Mouse (Mus musculus): ENCODE results near the gene Usp43. TPM values are rescaled to one million over a fixed set of nuclear protein-coding genes. Genes with fewer than 3 reads are reported as not detected.

Gene Usp43
- not detected for polyA plus RNA-seq (2017; shearing (Covaris generic))

GRCm38 (mm10) chr11:67921827-67922754 lies at the start of gene Usp43:
TSS of gene Usp43 (minus strand) at chr11:67922153.
- ATAC-seq: no peak

DNA sequence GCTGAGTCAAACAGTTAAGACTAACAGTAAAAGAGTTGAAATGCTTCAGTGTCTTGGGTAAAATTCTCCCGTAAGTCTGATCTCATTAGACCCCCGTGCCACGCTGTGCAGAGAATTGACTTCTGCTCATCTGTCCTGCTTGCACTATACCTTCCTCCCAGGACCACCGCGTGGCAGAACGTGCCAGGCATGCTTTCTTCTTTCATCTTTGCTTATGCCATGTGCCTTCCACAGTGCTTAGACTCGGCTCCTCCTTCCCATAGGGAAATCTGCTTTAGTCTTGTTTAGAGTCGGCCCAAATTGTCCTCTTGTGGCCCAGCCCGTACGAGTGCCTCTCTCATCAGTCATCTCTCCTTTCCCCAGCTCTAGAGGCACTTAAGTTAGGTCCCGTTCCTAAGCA lies 45.9 kb upstream of the Usp43 start:
- ATAC-seq: no peak

GRCm38 (mm10) chr11:67965905-67966878 lies 44.2 kb upstream of the Usp43 start, which contains the start of gene Stx8:
TSS of gene Stx8 (plus strand) at chr11:67966193.
- ATAC-seq: peak; percentile 92

- peak; percentile 63 for ATAC-seq
Observed at GRCm38 (mm10) chr11:67965242-67965883, 43.4 kb upstream of the Usp43 start, which contains the start of gene Cfap52. TSS of gene Cfap52 (minus strand) at chr11:67965651.

GRCm38 (mm10) chr11:67964110-67964509 lies 42.2 kb upstream of the Usp43 start:
- ATAC-seq: no peak

- no peak for ATAC-seq
Observed at GRCm38 (mm10) chr11:67954413-67954812, 32.5 kb upstream of the Usp43 start.

DNA sequence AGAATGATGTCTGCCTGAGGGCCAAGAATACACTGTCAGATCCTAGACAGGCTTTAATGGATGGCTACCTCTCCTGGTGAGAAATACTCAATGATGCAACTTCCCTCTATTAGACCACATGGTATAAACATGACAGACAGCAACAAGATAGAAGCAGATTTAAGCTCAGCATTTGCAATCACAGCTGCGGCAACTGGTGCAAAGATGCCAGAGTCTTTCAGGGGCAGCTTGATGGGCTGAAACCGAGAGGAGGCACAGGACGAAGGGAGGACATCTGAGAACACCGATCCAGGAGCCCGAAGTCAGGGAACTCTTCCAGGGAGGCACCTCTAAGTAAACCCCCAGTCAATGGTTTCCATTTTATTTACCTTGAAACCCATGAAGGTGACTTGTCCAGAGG lies 31.7 kb upstream of the Usp43 start:
- ATAC-seq: no peak

GRCm38 (mm10) chr11:67949475-67949874 lies 27.5 kb upstream of the Usp43 start:
- no peak for ATAC-seq

DNA sequence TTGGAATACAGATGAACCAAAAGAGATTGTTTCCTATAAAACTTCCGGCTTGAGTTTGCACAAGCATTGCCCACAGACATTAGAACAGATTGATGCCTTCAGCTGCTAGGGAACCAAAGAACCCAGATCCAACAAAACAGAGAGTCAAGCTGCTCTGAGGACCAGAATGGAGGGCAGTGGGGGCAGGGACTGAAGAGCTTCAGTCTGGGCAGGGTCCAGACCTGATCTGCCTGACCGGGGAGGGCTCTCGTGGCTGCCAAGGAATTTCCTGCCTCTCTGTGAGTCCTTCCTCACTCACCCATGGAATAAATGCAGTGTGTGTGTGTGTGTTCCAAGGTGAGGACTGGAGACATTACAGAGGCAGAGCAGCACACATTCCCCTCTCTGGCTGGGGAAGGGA lies 26.3 kb upstream of the Usp43 start:
- no peak for ATAC-seq

DNA sequence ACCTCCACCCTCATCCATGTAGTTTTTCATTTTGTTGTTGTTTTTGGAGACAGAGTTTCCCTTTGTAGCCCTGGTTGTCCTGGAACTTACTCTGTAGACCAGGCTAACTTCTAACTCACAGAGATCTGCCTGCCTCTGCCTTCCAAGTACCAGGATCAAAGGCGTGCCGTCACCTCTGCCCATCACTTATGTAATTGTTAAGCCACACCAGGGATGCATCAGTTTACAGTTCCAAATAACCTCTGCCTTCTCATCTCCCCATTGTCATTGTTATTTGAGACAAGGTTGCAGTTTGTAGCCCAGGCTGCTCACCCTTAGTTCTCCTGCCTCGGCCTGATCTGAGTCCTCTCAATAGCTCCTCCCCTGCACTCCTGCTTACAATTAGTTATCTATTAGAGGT lies 10.2 kb upstream of the Usp43 start:
- ATAC-seq: no peak

DNA sequence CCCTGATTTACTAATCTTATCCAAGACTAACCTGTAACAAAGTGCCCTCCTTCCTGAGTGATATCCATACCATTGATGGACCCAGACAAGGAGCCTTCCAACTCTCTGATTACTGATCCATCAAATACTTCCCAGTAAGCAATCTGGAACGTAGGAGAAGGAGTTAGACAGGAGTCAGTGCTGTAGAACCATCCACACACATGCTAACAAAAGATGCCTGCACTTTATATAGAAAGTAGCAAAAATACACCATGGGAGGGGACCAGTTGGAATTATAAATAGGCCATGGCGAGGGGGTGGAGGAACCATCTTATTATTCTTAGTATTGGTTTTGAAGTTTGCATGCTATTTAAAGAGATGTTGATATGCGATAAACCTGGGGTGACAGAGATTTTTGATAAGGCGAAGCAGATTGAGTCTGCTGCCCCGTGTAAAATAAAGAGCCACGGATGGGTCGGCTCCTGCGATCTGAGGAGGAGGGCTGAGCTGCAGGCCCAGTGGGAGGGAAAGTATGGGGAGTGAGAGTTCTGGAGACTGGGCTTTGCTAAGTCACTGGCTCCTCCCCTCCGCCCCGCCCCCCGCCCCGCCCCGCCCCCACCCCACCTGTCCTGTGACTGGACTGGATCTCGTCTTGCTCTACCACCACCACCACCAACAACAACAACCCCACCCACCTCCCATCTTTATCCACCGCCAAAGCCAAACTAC lies 4.5 kb upstream of the Usp43 start:
- ATAC-seq: no peak

DNA sequence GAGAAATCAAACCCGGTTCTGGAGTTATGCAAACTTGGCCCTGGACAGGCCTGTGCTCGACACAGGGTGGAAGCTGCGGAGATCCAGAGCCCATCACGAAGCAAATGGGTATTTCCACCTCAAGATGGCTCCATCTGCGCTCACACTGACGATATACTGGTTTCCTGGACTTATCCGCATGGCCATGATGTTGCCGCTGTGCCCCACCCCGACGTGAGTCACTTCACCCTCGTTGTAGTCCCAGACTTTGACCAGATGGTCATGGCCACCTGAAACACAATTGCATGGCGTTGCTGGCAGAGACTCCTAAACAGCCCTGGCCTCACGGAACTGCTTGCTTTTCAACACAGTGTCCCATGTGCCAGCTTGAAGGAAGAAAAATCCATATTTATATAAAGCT lies 3.0 kb upstream of the Usp43 start:
- ATAC-seq: no peak

- no peak for ATAC-seq
Observed at GRCm38 (mm10) chr11:67923720-67924119, 1.8 kb upstream of the Usp43 start.

GRCm38 (mm10) chr11:67922755-67923125 lies 787 bp upstream of the Usp43 start:
- no peak for ATAC-seq

DNA sequence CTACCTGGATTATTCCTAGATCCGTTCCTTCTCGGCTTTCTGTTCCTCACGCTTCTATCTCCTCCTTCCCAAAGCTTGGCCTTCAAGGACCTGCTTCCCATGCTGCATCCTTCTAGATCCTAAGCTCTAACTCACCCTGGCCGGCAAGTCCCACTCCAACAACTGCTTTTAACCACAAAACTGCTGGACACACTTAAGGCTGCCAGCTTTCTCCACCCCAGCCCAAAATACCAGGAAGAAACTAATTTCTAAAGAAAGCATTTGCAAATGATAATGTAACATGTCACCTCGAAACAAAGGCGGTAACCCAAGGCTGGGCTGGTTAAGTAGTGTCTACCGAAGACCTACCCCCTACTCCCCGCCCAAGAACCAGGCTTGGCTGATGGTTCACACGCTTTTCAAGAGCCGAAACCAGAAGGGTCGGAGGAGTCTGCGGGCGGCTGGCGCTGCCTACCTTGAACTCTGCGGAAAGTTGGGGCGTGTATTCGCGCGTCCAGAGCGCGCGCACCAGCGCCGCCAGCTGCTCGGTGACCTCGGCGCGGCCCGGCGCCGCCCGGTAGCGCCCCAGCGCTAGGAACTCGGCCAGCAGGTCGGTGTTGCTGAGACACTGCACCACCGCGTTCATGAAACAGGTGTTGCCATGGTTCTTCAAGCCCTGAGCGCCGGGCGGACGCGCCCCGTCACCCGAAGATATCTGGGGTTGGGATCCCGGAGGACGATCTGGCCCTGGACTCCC lies 694 bp downstream of the Usp43 start:
- no peak for ATAC-seq

GRCm38 (mm10) chr11:67920226-67920960 lies 1.6 kb downstream of the Usp43 start:
- no peak for ATAC-seq

DNA sequence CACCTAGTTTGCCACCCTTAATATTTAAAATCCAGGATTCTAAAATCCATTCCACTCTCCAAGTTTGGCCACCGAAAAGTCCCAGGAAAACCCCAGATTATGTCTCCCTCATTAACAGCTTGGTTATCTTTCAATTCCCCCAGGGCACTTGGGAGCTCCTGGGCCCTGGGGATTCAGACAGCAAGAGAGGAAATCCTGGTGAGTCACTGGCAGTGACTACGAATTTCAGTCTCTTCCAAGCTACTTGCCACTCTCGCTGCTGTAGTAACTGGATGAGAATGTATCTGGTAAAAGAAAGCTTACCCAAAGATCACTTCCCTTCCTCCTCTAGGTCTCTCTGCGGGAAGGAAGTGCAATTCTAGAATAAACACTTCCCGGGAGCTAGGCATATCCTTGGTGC lies 2.4 kb downstream of the Usp43 start:
- ATAC-seq: no peak

DNA sequence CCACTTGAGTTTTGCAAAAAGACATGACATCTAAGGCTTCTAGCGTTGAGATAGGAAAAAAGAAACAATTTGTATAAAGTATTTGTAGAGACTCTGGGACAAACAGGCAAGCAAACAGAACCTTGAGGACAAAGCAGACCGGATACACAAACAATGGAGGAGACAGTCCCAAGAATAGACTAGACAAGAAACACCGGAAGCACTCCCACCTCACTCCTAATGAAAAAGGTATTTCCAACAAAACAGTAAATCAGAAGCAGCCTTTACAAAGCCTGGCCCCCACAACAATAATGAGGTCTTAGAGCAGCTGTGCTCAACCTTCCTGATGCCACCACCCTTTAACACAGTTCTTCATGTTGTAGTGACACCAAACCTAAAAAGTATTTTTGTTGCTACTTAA lies 4.8 kb downstream of the Usp43 start:
- no peak for ATAC-seq

GRCm38 (mm10) chr11:67911074-67911473 lies 10.9 kb downstream of the Usp43 start:
- no peak for ATAC-seq

- ATAC-seq: no peak
Observed at GRCm38 (mm10) chr11:67903756-67904155, 18.2 kb downstream of the Usp43 start.

Data from CD4-positive, CD25-positive, alpha-beta regulatory T cell, adult 4 months (primary cell).